Mouse (Mus musculus) skeletal muscle tissue, adult 2 months (tissue): ENCODE measurements around the gene Slc29a1.

Experiments
- DNase-seq: peaks from one replicate; pipeline ENCODE4 v3.0.0-alpha.2; 2012; ENCODE audit warnings: low read depth, low spot score

Slc29a1 gene

DNA sequence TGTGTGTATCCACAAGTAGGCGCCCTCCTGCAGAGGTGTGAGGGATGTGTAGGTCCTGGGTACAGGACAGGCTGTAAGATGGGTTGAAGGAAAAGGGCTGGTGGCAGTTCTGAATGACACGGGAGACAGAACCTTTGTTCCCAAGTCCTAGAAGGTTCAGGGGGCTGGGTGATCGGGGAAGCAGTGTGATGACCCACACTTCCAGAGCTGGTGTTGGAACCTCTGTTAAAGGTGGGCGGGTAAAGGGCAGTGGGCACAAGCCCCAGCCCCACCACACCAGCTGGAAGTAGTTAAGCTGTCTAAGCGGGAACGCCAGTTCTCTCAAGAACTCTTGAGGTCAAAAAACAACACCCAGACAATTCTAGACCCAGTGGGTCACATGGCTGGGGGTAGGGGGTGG, 9.0 kb downstream of the Slc29a1 start:
- no peak for DNase-seq

DNA sequence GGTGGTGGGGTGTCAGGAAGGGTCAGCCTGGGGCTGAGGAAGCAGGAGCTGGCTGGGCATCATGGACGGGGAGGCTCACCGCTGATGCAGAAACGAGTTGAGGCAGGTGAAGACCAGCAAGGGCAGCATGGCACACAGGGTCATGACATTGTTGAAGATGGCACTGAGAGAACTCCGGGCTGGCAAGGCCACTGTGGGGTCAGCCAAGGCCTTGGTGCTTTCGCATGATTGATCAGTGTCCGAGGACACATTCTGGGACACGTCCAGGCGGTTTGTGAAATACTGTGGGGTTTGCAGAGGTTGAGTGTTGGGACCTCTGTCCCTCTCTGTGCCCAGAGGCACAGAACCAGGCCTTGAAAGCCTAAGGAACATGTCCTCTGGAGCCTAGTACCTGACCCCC, 9.6 kb downstream of the Slc29a1 start:
- DNase-seq: no peak

DNA sequence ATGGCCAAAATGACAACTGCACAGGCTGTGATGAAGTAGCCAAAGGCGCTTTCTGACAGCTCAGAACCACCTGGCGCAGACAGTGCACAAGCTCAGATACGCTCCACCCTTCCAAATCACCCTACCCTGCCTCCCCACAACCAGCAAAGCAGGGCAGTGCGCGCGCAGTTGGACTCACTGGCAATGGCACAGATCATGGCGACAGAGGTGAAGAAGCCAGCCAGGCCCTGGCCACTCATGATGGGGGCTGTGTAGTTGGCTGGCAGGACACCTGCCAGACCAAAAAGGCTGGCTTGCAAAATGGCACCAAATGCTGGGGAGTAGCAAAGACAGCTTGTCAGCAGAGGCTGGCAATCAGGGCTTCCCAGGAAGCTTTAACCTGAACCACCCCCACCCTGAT, 10.2 kb downstream of the Slc29a1 start:
- DNase-seq: no peak

DNA sequence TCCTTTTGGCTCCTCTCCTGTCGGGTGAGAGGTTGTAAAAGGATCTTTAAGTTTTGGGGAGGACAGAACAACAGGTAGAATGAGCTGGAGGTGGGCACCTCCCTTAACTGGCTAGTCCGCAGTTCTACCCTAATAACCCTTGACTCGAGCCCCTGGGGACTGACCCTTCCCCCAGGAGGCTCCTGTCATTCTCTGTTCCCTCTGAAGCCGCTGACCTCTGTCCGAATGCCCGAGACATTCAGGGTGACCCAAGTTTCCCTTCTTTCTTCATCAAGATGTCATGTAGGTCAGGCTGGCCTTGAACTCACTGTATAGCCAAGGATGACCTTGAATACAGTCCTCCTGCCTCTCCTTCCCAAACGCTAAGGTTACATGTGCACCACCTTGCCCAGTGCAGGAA, 11.0 kb downstream of the Slc29a1 start:
- no peak for DNase-seq

DNA sequence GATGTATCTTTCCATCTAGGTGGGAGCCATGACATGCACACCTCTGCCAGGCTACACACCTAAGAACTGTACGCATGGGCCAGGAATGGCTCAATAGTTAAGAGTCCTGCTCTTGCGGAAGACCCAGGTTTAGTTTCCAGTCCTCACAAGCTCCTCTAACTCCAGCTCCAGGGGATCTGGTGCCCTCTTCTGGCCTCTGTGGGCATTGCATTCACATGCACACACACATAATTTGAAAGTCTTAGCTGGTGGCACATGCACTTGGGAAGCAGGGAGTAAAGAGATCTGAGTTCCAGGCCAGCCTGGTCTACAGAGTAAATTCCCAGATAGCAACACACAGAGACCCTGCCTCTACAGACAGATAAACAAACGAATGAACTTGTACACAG, 13.0 kb downstream of the Slc29a1 start:
- no peak for DNase-seq

DNA sequence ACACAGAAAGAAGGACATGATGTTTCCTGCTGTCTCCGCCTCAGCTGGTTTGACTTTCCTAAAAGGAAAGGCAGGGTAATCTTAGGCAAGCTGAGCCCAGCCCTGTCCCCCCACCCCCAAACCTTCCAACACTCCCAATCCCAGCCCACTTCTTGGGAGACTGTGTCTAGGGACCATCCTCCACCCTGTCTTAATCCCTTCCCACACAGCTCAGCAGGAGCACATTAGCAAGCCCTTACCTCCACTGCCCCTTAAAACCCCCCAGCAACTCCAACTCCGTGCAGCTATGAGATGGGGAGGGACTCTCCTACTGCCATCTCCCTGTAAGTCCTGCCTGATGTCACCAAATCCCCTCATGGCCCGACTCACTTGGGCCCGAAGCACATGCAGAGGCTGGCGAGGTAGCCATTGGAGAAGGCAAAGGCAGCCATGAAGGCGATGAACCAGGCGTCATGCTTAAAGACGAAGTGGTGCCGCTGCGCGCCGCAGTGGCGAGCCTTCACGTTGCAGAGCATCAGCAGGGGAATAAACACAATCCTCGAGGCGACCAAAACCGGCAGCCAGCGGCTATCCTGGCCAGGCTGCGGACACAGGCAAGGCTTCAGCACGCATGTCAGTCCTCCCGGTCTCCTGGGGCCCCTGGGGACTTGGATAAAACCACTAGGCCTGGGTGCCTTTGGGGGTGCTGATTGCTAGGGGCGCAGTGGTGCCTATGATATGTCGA, 13.5 kb downstream of the Slc29a1 start:
- no peak for DNase-seq

DNA sequence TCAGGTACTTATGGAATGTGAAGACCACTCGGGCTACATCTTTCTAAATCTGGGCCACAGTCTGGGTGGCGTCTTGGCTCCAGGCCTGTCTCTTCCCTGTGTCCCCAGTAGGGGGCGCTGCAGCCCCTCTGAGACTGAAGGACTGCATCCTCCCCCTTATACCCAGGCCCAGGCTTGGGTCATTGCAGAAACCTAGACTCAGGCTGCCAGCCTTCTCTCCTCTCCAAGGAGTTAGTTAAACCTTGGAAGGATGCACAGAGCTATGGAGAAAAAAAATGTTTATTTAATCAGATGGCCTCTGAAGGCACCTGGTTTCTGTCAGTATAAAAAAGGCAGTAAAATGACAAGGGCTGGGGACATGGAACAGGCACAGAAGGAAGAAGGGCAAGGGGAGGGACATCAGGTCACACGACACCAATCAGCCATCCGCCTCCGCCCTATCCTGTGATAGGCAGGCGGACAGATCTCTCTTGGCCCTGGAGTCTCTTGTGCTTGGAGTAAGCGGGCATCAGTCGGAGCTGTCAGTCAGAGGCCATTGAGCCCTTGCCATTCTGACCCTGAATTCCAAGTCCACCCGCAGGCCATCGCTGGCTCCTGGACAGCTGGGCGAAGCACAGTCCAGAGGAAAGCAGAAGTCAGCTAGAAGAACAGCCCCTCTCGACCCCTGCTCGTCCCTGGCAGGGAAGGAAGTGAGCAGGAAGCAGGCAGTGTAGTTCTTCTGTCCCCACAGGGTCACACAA, 14.3 kb downstream of the Slc29a1 start:
- DNase-seq: peak; percentile 85

DNA sequence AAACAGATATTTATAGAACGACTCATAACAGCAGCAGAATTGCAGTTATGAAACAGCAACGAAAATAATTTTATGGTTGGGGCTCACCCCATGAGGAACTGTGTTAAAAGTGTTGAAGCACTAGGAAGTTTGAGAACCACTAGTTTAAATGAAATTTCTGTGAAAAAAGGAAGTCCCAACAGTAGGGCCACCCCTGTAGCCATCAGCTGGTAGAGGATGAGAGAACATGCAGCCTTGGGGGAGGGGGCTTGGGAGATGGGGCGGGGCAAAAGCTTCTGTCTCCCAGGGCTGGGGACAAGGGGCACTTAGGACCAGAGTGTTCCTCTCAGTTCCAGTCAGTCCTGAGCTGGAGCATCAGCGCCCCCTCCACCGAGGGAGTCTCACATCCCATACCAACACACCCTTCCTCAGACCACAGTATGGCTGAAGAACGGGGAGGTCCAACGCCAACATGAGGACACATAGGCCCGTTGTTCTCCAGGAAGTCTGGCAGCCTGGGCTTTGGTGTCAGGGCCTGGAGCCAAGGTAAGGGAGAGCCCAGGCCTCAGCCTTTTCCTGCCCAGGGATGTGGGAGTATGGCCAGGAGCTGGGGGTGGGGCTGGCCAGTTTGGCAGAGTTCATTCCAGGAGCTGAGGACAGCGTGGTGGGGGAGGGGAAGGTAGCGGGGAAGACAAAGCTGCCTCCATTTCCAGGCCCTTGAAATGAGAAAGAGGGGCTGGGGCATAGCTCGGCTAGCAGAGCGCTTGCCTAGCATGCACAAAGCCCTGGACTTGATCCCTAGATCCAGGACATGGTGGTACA, 15.1 kb downstream of the Slc29a1 start:
- peak; percentile 83 for DNase-seq

DNA sequence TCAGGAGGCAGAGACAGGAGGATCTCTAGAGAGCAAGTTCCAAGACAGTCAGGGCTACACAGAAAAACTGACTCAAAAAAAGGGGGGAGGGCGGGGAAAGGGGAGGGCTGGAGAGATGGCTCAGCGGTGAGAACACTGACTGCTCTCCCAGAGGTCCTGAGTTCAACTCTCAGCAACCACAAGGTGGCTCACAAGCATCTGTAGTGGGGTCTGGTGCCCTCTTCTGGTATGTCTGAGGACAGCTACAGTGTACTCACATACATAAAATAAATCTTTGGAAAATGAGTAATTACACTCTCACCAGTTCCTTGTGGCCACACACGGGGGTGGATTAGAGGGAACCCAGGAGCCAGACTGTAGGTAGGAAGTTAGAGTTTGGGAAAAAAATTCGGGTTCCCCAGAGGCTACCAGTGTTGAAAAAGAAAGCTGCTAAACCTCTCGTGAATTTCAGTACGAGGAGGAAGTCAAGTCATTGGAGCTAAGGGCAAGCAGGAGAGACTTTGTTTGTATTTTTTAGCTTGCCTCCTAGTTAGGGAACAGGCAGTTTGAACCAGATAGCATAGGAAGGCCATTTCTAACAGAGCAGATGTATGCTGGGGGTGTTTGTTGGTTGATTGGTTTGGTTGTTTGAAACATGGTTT, 16.6 kb downstream of the Slc29a1 start:
- DNase-seq: no peak

DNA sequence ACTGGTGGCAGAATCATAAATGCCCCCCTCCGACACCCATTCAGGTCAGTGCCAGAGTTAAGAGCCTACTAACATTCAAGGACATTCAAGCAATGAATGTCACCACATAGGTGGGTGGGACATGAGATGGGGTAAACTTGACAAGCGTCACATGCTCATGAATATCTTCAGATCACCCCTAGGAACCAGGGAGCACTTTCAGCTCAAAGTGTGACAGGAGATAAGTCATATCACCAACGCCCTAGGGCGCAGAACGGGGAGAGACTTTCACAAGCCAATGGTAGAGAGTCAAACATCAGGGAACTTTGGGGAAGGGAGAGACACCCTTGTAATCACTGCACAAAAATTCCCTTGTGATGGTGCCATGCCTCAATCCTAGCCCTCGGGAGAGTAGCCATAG, 17.2 kb downstream of the Slc29a1 start:
- no peak for DNase-seq

DNA sequence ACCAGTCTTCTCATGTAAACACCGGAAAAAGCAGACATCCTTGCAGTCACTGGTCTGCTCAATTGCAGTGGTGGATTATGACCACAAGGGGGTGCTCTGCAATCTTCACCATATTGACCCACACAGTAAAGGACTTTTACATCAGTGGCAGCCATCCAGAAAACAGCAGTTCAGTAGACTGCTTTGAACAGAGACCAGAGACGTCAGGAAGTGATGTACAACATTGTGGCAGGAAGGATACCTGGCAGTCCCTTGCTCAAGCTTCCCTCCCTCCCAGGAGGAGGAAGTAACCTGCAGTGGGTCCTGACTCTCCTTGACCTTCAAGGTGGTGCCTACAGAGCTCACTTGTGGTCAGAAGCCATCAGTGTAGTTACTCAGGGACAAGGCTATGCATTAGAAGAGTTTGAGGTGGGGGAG, 17.8 kb downstream of the Slc29a1 start:
- peak; percentile 74 for DNase-seq

DNA sequence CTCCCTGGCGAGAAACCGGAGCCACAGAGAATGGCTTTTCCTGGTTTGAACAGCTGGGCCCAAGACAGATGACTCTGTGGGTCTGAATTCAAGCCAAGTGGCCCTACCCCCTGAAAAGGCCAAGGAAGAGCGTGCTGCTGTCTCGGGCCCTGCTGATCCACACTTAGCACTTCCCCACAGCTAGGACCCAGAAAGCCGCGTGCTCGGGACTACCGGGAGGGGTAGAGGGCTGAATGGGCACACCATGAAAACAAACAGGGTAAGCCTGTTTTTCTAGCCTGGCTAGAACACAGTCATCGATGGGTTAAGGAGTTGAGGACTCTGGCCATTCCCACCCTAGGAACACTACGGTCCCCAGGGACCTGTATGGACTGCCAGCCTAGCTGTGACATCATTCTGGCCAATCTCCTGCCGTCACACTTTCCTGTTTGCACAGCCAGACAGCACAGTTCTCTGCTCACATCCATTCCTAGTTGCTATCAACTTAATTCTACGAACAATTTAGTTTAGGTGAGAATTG, 18.4 kb downstream of the Slc29a1 start:
- DNase-seq: no peak

DNA sequence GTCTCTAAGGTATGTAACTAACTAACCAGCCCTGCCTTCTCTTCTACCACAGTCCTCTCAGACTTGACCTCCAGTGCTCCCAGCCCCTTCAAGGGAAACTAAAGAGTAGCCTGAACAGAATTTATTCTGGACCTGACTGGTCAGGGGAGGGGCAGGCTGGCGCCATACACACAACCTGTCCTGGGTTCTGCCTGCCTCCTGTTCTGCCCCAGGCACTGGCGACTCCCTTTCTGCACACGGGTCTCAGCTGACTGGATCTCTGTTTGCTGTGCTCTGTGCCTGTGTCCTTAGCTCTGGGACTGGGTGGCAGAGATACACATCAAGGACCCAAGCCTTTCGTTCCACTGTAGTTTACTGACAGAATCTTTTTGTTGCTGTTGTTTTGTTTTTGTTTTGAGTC, 19.9 kb downstream of the Slc29a1 start:
- DNase-seq: no peak

DNA sequence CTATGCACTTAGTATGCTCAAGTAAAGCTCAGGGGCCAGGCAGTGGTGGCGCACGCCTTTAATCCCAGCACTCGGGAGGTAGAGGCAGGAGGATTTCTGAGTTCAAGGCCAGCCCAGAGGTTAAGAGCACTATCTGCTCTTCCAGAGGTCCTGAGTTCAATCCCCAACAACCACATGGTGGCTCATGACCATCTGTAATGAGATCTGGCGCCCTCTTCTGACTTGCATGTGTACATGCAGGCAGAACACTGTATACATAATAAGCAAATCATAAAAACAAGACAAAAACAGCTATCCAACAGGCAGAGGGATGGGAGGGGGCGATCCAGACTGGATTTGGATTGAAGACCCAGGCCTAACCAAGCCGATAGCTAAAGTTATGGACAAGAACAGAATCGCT, 20.6 kb downstream of the Slc29a1 start:
- no peak for DNase-seq

DNA sequence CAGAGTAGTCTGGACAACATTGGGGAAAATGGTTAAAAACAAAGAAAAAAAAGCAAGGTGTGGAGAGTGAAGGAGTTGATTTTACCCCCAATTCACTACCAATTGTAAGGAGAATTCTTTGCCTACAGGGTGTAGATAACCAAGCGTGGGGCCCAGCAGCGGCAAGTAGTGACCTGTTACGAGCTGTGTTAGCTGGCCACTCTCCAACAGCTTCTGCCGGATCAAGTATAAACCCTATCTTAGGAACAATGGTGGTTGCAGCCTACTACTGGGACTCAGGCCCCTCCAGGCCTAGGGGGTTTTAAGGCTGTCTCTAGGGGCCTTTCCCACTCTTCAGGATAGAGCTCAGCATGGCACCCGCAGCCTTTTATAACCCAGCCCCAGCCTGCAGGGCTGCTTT, 21.2 kb downstream of the Slc29a1 start:
- no peak for DNase-seq

DNA sequence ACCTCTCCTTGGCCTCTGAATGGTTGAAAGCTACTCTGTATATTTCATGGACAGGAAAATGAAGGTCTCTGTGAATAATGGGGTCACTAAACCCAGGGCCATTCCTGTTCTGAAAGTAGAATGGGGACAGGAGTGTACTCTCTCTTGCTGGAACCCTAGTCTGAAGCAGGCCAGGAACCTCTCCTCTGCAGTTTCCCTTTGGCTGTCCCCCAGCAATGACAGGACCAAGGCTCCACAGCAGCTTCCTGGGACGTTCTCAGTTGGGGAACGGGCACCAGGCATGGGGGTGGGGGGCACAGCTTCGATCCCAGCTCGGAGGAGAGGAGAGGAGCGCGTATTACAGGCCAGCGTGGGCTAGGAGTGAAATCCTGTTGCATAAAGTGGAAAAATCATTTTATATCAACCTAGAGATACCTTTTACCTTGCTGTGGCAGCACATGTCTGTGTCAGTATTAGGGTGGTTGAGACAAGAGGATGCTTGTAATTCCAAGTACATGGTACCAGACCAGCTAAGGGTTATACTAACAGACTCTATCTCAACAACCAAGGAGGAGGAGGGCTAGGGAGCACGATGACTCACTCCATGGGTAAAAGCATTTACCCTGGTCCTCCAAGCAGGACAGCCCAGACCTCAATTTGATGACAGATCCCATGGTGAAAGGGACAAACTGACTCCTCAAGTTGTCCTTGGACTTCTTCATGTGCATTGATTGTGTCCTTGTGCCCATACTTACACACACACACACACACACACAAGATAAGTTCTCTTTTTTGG, 24.1 kb downstream of the Slc29a1 start:
- DNase-seq: no peak

DNA sequence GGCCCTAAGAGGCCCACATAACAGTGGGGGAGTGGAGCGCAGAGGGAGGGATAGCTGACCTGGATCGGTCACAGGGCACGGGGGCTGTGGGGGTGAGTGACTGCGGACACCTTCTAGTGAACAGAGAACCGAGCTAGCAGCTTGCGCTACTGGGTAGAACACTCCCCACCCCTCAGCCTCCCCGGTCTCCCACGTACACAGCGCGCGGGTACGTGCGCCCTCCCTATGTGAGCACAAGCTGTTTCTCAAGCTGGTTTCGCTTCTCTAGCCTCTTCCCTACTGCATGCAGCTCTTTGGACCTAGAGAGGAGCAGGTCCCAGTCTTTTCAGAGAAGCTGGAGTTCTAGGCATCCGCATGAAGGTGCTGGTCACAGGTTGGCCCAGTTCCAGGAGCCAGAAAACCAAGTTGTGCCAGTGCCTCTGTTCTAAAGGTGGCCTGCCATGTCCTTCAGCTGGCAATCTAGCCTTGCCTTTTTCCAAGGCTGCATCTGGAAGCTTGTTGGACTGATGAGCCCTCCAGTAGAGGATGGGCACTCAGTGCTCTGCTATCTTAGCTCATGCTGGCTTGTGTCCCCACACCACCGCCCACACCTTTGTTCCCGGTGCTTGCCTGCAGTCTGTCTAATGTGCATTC, 25.2 kb downstream of the Slc29a1 start:
- DNase-seq: peak; percentile 78

DNA sequence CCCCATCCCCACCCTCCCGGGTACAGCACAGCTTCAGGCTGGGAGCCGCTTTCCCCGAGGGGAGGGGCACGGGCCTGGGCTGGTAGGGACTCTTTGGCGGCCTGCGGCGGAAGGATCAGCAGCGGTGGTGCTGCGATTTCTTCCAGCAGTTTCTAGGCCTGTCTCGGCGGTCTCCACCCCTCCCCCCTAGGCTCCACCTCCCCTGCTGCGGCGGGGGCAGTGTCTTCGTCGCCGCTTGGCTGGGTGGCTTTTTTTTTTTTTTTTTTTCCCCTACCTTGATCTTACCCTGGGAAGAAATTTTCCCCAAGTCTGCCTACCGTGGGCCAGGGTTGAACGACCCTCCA, 25.7 kb downstream of the Slc29a1 start:
- peak; percentile 96 for DNase-seq

DNA sequence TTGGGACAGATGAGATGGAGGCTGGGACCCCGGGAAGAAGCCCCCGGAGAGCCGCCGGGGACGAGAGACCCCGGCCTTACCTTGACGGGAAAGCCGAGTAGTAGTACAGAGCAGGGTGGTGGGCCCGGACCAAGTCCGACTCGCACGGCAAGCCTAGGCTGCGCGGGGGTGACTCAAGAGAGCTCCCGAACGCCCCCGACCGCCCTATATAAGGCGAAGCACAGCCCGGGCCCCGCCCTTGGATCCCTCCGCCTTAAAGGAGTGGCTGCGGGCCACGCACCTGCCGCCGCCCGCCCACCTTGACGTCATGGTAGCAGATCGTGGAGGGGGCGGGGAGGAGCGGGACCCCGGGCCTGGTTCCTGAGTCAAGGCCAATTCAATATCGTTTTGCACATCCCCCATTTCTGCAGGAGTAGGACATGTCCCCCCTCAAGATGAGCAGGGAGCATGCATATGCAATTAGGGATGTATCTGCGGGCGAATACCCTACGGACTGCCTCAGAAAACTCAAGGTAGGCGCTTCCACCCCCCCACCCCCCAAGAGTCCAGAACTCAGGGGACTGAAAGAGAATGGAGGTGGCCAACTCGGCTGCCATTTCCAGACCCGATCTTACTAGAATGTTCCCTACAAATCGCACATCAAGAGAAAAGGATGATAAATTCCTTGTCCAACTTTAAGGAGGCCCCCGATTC, 26.2 kb downstream of the Slc29a1 start, which contains the start of gene Hsp90ab1:
Hsp90ab1 (minus strand) TSS at position 185 of the 693 bp plus-strand sequence.
- peak; percentile 97 for DNase-seq
